Mouse (Mus musculus) embryonic facial prominence, embryonic 13.5 days (tissue): ENCODE measurements at regions not wholly inside any gene's neighbourhood (a gene's known extent, or its start where the extent isn't known, plus 50 kb on each side); places are given as distances from the start of the nearest gene placed in this dataset.
A peak's percentile ranks its signal among the peaks of the same experiment; 100 is the strongest.

Source experiments
- ATAC-seq: fragments of 200-750 bp; cut with Nextera tagmentation; 2 replicates; pipeline ENCODE4 v1.8.0; 2017; ENCODE audit warnings: low read depth; ENCODE audit not compliant: insufficient number of reproducible peaks, insufficient read depth, low FRiP score, low TSS enrichment
- H3K27ac ChIP-seq: fragments of 300-500 bp; sonication (generic); 2 replicates; pipeline ENCODE4 v1.5.1; 2015; ENCODE audit warnings: moderate library complexity, mild to moderate bottlenecking, inconsistent platforms
- H3K27me3 ChIP-seq: fragments of 300-500 bp; sonication (generic); 2 replicates; pipeline ENCODE4 v1.6.1; 2015; ENCODE audit warnings: mild to moderate bottlenecking, inconsistent platforms
- H3K36me3 ChIP-seq: fragments of 300-500 bp; sonication (generic); 2 replicates; pipeline ENCODE4 v1.6.1; 2015; ENCODE audit warnings: mild to moderate bottlenecking, inconsistent platforms
- H3K4me1 ChIP-seq: fragments of 300-500 bp; sonication (generic); 2 replicates; pipeline ENCODE4 v1.6.1; 2015; ENCODE audit warnings: inconsistent platforms
- H3K4me2 ChIP-seq: fragments of 300-500 bp; sonication (generic); 2 replicates; pipeline ENCODE4 v1.6.1; 2015; ENCODE audit warnings: moderate library complexity, mild to moderate bottlenecking, inconsistent platforms
- H3K4me3 ChIP-seq: fragments of 300-500 bp; sonication (generic); 2 replicates; pipeline ENCODE4 v1.5.1; 2015; ENCODE audit warnings: mild to moderate bottlenecking, inconsistent platforms
- H3K9ac ChIP-seq: fragments of 300-500 bp; sonication (generic); 2 replicates; pipeline ENCODE4 v1.6.1; 2015; ENCODE audit warnings: mild to moderate bottlenecking, inconsistent platforms
- H3K9me3 ChIP-seq: fragments of 300-500 bp; sonication (generic); 2 replicates; pipeline ENCODE4 v1.6.1; 2016; ENCODE audit warnings: inconsistent platforms
- WGBS: fragments of 180-500 bp; shearing (Covaris S2); methylation state at CpG from one replicate; pipeline ENCODE4 v1.1.7; 2015; ENCODE audit warnings: mixed read lengths; 5-methylcytosine and 5-hydroxymethylcytosine counted together

GRCm38 (mm10) chr1:35925301-35925700 is 142.9 kb upstream of the Hs6st1 start:
- ATAC-seq, result no peak
- H3K4me3 ChIP-seq, result no peak overlapping the region
- H3K27me3 ChIP-seq, result no peaks in the 10 kb centered on the region
- no peak overlapping the region for H3K9ac ChIP-seq
- no peaks in the 10 kb centered on the region for H3K9me3 ChIP-seq
- H3K4me1 ChIP-seq, result peaks cover 16% of the 10 kb centered on the region
- no peaks in the 10 kb centered on the region for H3K36me3 ChIP-seq
- H3K4me2 ChIP-seq, result no peak overlapping the region
- no peak overlapping the region for H3K27ac ChIP-seq
- 87% methylated on average over 4 of the region's 4 CpGs for WGBS

- H3K27ac ChIP-seq, result 0 out of 2 replicates have a peak overlapping the region, but pooled peaks have one; percentile 4
- no peaks in the 10 kb centered on the region for H3K36me3 ChIP-seq
- WGBS, result 62% methylated on average over 5 of the region's 5 CpGs
These were observed 141.8 kb upstream of the Hs6st1 start for GRCm38 (mm10) chr1:35926191-35927048.

GRCm38 (mm10) chr1:35927049-35927415 is 141.2 kb upstream of the Hs6st1 start:
- 47% methylated on average over 3 of the region's 3 CpGs for WGBS
- Histone ChIP-seq H3K27me3 (no peaks in the 10 kb centered on the region), H3K4me1 (peaks cover 16% of the 10 kb centered on the region), H3K36me3 (no peaks in the 10 kb centered on the region), H3K9ac (no peak overlapping the region), H3K4me2 (no peak overlapping the region), H3K27ac (no peak overlapping the region), H3K9me3 (no peaks in the 10 kb centered on the region), H3K4me3 (no peak overlapping the region)
- no peak for ATAC-seq

More at GRCm38 (mm10) chr1:35926191-35927048, 141.8 kb upstream of the Hs6st1 start:
- H3K9ac ChIP-seq, result no peak overlapping the region
- no peak for ATAC-seq
- H3K4me2 ChIP-seq, result no peak overlapping the region
- H3K4me3 ChIP-seq, result no peak overlapping the region
- peaks cover 16% of the 10 kb centered on the region for H3K4me1 ChIP-seq
- no peaks in the 10 kb centered on the region for H3K9me3 ChIP-seq
- no peaks in the 10 kb centered on the region for H3K27me3 ChIP-seq

- Histone ChIP-seq H3K4me1 (peaks cover 22% of the 10 kb centered on the region), H3K4me2 (no peak overlapping the region), H3K9me3 (no peaks in the 10 kb centered on the region), H3K4me3 (no peak overlapping the region), H3K27me3 (no peaks in the 10 kb centered on the region), H3K9ac (no peak overlapping the region), H3K27ac (no peak overlapping the region), H3K36me3 (no peaks in the 10 kb centered on the region)
- WGBS, result 49% methylated on average over 3 of the region's 3 CpGs
- ATAC-seq, result no peak
These were observed 137.8 kb upstream of the Hs6st1 start for GRCm38 (mm10) chr1:35930351-35930750.

GRCm38 (mm10) chr1:35931056-35931455 is 137.1 kb upstream of the Hs6st1 start:
- H3K4me1 ChIP-seq, result peaks cover 20% of the 10 kb centered on the region
- H3K4me3 ChIP-seq, result no peak overlapping the region
- H3K27me3 ChIP-seq, result no peaks in the 10 kb centered on the region
- H3K9me3 ChIP-seq, result no peaks in the 10 kb centered on the region
- H3K9ac ChIP-seq, result no peak overlapping the region
- WGBS, result 75% methylated on average over 7 of the region's 7 CpGs
- no peak overlapping the region for H3K27ac ChIP-seq
- ATAC-seq, result no peak
- H3K4me2 ChIP-seq, result no peak overlapping the region
- no peaks in the 10 kb centered on the region for H3K36me3 ChIP-seq

GRCm38 (mm10) chr1:35933511-35933910 is 134.7 kb upstream of the Hs6st1 start:
- Histone ChIP-seq H3K36me3 (no peaks in the 10 kb centered on the region), H3K9me3 (no peaks in the 10 kb centered on the region), H3K4me1 (peaks cover 7% of the 10 kb centered on the region), H3K27me3 (no peaks in the 10 kb centered on the region), H3K27ac (no peak overlapping the region), H3K9ac (no peak overlapping the region), H3K4me2 (no peak overlapping the region), H3K4me3 (no peak overlapping the region)
- no peak for ATAC-seq
- WGBS, result 88% methylated on average over 7 of the region's 7 CpGs

GRCm38 (mm10) chr1:35935099-35935651 is 133.0 kb upstream of the Hs6st1 start:
- H3K36me3 ChIP-seq, result no peaks in the 10 kb centered on the region
- no peak overlapping the region for H3K4me2 ChIP-seq
- no peaks in the 10 kb centered on the region for H3K27me3 ChIP-seq
- no peak overlapping the region for H3K27ac ChIP-seq
- 46% methylated on average over 7 of the region's 7 CpGs for WGBS
- H3K9me3 ChIP-seq, result no peaks in the 10 kb centered on the region
- no peak for ATAC-seq
- H3K4me1 ChIP-seq, result peaks cover 7% of the 10 kb centered on the region
- no peak overlapping the region for H3K4me3 ChIP-seq
- H3K9ac ChIP-seq, result no peak overlapping the region

- WGBS, result 75% methylated on average over 5 of the region's 5 CpGs
- no peaks in the 10 kb centered on the region for H3K9me3 ChIP-seq
These were observed 131.7 kb upstream of the Hs6st1 start for GRCm38 (mm10) chr1:35936362-35937093.

GRCm38 (mm10) chr1:35940236-35940635 is 128.0 kb upstream of the Hs6st1 start:
- H3K27me3 ChIP-seq, result no peaks in the 10 kb centered on the region
- no peaks in the 10 kb centered on the region for H3K9me3 ChIP-seq
- no peak overlapping the region for H3K9ac ChIP-seq
- no peak overlapping the region for H3K27ac ChIP-seq
- peaks cover 8% of the 10 kb centered on the region for H3K4me1 ChIP-seq
- WGBS, result 52% methylated on average over 2 of the region's 2 CpGs
- H3K4me3 ChIP-seq, result no peak overlapping the region
- H3K36me3 ChIP-seq, result no peaks in the 10 kb centered on the region
- ATAC-seq, result no peak
- no peak overlapping the region for H3K4me2 ChIP-seq

More at GRCm38 (mm10) chr1:35936362-35937093, 131.7 kb upstream of the Hs6st1 start:
- no peak for ATAC-seq
- no peak overlapping the region for H3K4me2 ChIP-seq
- no peaks in the 10 kb centered on the region for H3K36me3 ChIP-seq
- H3K4me1 ChIP-seq, result peaks cover 8% of the 10 kb centered on the region
- H3K4me3 ChIP-seq, result no peak overlapping the region
- H3K9ac ChIP-seq, result no peak overlapping the region
- H3K27ac ChIP-seq, result no peak overlapping the region
- H3K27me3 ChIP-seq, result no peaks in the 10 kb centered on the region

- no peak for ATAC-seq
- WGBS, result 31% methylated on average over 8 of the region's 8 CpGs
These were observed 126.5 kb upstream of the Hs6st1 start for GRCm38 (mm10) chr1:35941642-35942077.

GRCm38 (mm10) chr1:35942222-35942621 is 126.0 kb upstream of the Hs6st1 start:
- no peaks in the 10 kb centered on the region for H3K36me3 ChIP-seq
- H3K4me2 ChIP-seq, result no peak overlapping the region
- H3K9me3 ChIP-seq, result no peaks in the 10 kb centered on the region
- H3K27ac ChIP-seq, result no peak overlapping the region
- no peak overlapping the region for H3K4me3 ChIP-seq
- 78% methylated on average over 7 of the region's 7 CpGs for WGBS
- ATAC-seq, result no peak
- H3K4me1 ChIP-seq, result peaks cover 5% of the 10 kb centered on the region; the same call in 1 of the 2 replicates
- no peaks in the 10 kb centered on the region for H3K27me3 ChIP-seq
- H3K9ac ChIP-seq, result no peak overlapping the region

More at GRCm38 (mm10) chr1:35941642-35942077, 126.5 kb upstream of the Hs6st1 start:
- no peak overlapping the region for H3K9ac ChIP-seq
- H3K4me1 ChIP-seq, result peaks cover 5% of the 10 kb centered on the region; the same call in 1 of the 2 replicates
- no peak overlapping the region for H3K4me2 ChIP-seq
- H3K36me3 ChIP-seq, result no peaks in the 10 kb centered on the region
- H3K4me3 ChIP-seq, result no peak overlapping the region
- H3K27me3 ChIP-seq, result no peaks in the 10 kb centered on the region
- no peak overlapping the region for H3K27ac ChIP-seq
- no peaks in the 10 kb centered on the region for H3K9me3 ChIP-seq
